Mouse (Mus musculus) ES-E14 (cell line): Measurements from ENCODE around the gene Hemgn. TPM values are rescaled to one million over a fixed set of nuclear protein-coding genes. Genes with fewer than 3 reads are reported as not detected.
A peak's percentile ranks its signal among the peaks of the same experiment; 100 is the strongest.

Source experiments
- DNase-seq: peaks from one replicate; pipeline ENCODE4 v3.0.0-alpha.2; 2013; ENCODE audit warnings: low read depth, low spot score
- H3K27ac ChIP-seq: 2 replicates; pipeline ENCODE4 v1.5.1; 2012; ENCODE audit warnings: low read depth, mild to moderate bottlenecking, low read length, moderate library complexity, mixed read lengths; ENCODE audit not compliant: poor library complexity, insufficient read depth, severe bottlenecking
- H3K36me3 ChIP-seq: 2 replicates; pipeline ENCODE4 v1.6.1; 2012; ENCODE audit warnings: mild to moderate bottlenecking, low read length, moderate library complexity, mixed read lengths; ENCODE audit not compliant: control insufficient read depth, poor library complexity, insufficient read depth, severe bottlenecking
- H3K4me1 ChIP-seq, 2 experiments: fragments of 150-350 bp in 1 of 2; sonication (generic) in 1 of 2; 2 replicates each; pipeline ENCODE4 v1.6.1; 2012; ENCODE audit warnings: low read length in 2 of 2, mild to moderate bottlenecking in 1 of 2, mixed read lengths in 1 of 2; ENCODE audit not compliant: control insufficient read depth in 2 of 2, insufficient read depth in 2 of 2, poor library complexity in 1 of 2
- H3K4me3 ChIP-seq, 2 experiments: fragments of 150-350 bp in 1 of 2; sonication (generic) in 1 of 2; 2 replicates each; pipeline ENCODE4 v1.5.1; 2012; ENCODE audit warnings: low read length in 2 of 2, low read depth in 1 of 2, mild to moderate bottlenecking in 1 of 2, mixed read lengths in 1 of 2; ENCODE audit not compliant: insufficient read depth in 1 of 2, poor library complexity in 1 of 2, severe bottlenecking in 1 of 2
- H3K9ac ChIP-seq: 2 replicates; pipeline ENCODE4 v1.6.1; 2012; ENCODE audit warnings: low read depth, mild to moderate bottlenecking, low read length, mixed read lengths; ENCODE audit not compliant: poor library complexity, insufficient read depth, severe bottlenecking
- H3K9me3 ChIP-seq: fragments of 150-350 bp; sonication (generic); 2 replicates; pipeline ENCODE4 v1.6.1; 2012; ENCODE audit warnings: low read depth, mild to moderate bottlenecking, low read length; ENCODE audit not compliant: control insufficient read depth, insufficient read depth
- CHD2 ChIP-seq: IDR thresholded peaks from 2 replicates; pipeline ENCODE4 v1.6.1; 2014; ENCODE audit warnings: mild to moderate bottlenecking, low read depth, low read length, inconsistent platforms
- HCFC1 ChIP-seq: IDR thresholded peaks from 2 replicates; pipeline ENCODE4 v1.6.1; 2012; ENCODE audit warnings: low read length, inconsistent platforms, borderline replicate concordance; ENCODE audit not compliant: insufficient read depth
- MAFK ChIP-seq: IDR thresholded peaks from 2 replicates; pipeline ENCODE4 v1.6.1; 2014; ENCODE audit warnings: mild to moderate bottlenecking, low read depth, low read length, inconsistent platforms; ENCODE audit not compliant: insufficient read depth
- ZC3H11A ChIP-seq: IDR thresholded peaks from 2 replicates; pipeline ENCODE4 v1.6.1; 2012; ENCODE audit warnings: low read depth, mild to moderate bottlenecking, inconsistent platforms, low read length, borderline replicate concordance
- ZNF384 ChIP-seq: IDR thresholded peaks from 2 replicates; pipeline ENCODE4 v1.6.1; 2012; ENCODE audit warnings: low read depth, low read length, inconsistent platforms
- in situ Hi-C, 2 experiments: fragments of 600-800 bp; cut with MboI; formaldehyde crosslinking; loops; one replicate each; pipeline ENCODE4 v1.15.1; 2025; ENCODE audit warnings: low sequenced_read_pairs in 2 of 2, inconsistent platforms in 1 of 2; ENCODE audit not compliant: unreplicated experiment in 2 of 2
- total RNA-seq: library from RNA; depleted of rRNA; stranded (reverse); fragments of 300-350 nt; gene quantifications from 2 replicates; pipeline ENCODE4 v1.2.3, GENCODE M21; 2012; rRNA removed

Gene Hemgn
- total RNA-seq, 1 experiment: not detected

GRCm38 (mm10) chr4:46345056-46345772 is 68.1 kb downstream of the Hemgn start:
- DNase-seq: no peak
- no peak for TF ChIP-seq HCFC1
- no peak for TF ChIP-seq MAFK
- TF ChIP-seq ZC3H11A: no peak
- no peak for TF ChIP-seq ZNF384
- TF ChIP-seq CHD2: no peak
- in situ Hi-C loops: loop anchor here in 1 of 2 experiments (25.0 kb wide), 1 partner anchor 1692 kb away; the partner anchor contains the start of gene Nr4a3
- no peak overlapping the region for H3K27ac ChIP-seq
- no peaks in the 10 kb centered on the region for H3K9me3 ChIP-seq
- H3K4me3 ChIP-seq: peak overlapping the region in 1 of 2 experiments; percentile 67; a peak in 2 of 4 replicates
- no peaks in the 10 kb centered on the region for H3K36me3 ChIP-seq
- peak overlapping the region; percentile 23 for H3K9ac ChIP-seq
- H3K4me1 ChIP-seq: peaks cover 0 to 8% of the 10 kb centered on the region in 2 experiments; a peak in 1 of 4 replicates

DNA sequence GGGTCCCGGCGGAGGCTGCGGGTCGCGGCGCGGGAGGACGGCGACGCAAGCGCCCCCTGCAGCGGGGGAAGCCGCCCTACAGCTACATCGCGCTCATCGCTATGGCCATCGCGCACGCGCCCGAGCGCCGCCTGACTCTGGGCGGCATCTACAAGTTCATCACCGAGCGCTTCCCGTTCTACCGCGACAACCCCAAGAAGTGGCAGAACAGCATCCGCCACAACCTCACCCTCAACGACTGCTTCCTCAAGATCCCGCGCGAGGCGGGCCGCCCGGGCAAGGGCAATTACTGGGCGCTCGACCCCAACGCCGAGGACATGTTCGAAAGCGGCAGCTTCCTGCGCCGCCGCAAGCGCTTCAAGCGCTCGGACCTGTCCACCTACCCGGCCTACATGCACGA is 69.0 kb downstream of the Hemgn start:
- no peak for DNase-seq
- Histone ChIP-seq H3K4me3 (peak overlapping the region; percentile 38 to 67), H3K9me3 (no peaks in the 10 kb centered on the region), H3K27ac (no peak overlapping the region), H3K36me3 (no peaks in the 10 kb centered on the region), H3K9ac (peak overlapping the region; percentile 33; the same call in 1 of the 2 replicates), H3K4me1 (peaks cover 0 to 8% of the 10 kb centered on the region in 2 experiments; a peak in 1 of 4 replicates)
- TF ChIP-seq ZNF384: no peak
- TF ChIP-seq MAFK: no peak
- no peak for TF ChIP-seq ZC3H11A
- no peak for TF ChIP-seq HCFC1
- no peak for TF ChIP-seq CHD2
- in situ Hi-C loops: loop anchor here in 1 of 2 experiments (25.0 kb wide), 1 partner anchor 1693 kb away; the partner anchor contains the start of gene Nr4a3

Other genes with a start within 250 kb of the Hemgn start
- 10.5 and 11.7 TPM in 2 replicates for gene Xpa, start 217.2 kb downstream of the Hemgn start, total RNA-seq
- gene Foxe1, start 69.9 kb downstream of the Hemgn start, total RNA-seq: 0.21 and 0.22 TPM in 2 replicates
- gene Trmo, start 24.1 kb downstream of the Hemgn start, total RNA-seq: 18.8 and 21.0 TPM in 2 replicates
- gene Anp32b, start 37.4 kb upstream of the Hemgn start, total RNA-seq: 43.5 and 49.5 TPM in 2 replicates
- 56.4 and 75.4 TPM in 2 replicates for gene Nans, start 75.7 kb upstream of the Hemgn start, total RNA-seq
- gene Trim14, start 122.6 kb upstream of the Hemgn start, total RNA-seq: 0.58 and 1.2 TPM in 2 replicates
- gene Coro2a, start 188.7 kb upstream of the Hemgn start, total RNA-seq: 1.6 and 2.5 TPM in 2 replicates
- 6.6 and 7.0 TPM in 2 replicates for gene Tbc1d2, start 236.7 kb upstream of the Hemgn start, total RNA-seq